Mouse (Mus musculus) forebrain, embryonic 11.5 days (tissue): ENCODE data around the gene Ctu1. TPM values are rescaled to one million over a fixed set of nuclear protein-coding genes. Genes with fewer than 3 reads are reported as not detected.
"Not testable (repeated sequence)": the region's sequence is repeated elsewhere in the genome, so short reads cannot be mapped to it uniquely, and the experiment has no call there.

Source experiments
- ATAC-seq: fragments of 200-750 bp; cut with Nextera tagmentation; replicated peaks from 2 replicates; pipeline ENCODE4 v1.8.0; 2017; ENCODE audit warnings: moderate TSS enrichment; ENCODE audit not compliant: low FRiP score
- DNase-seq: peaks from one replicate; pipeline ENCODE4 v3.0.0-alpha.2; 2017; ENCODE audit warnings: low spot score
- H3K27ac ChIP-seq: fragments of 300-500 bp; sonication (generic); 2 replicates; pipeline ENCODE4 v1.5.1; 2014; ENCODE audit warnings: low read depth, low read length
- H3K27me3 ChIP-seq: fragments of 300-500 bp; sonication (generic); 2 replicates; pipeline ENCODE4 v1.6.1; 2014; ENCODE audit warnings: mild to moderate bottlenecking, low read length, mixed read lengths; ENCODE audit not compliant: control insufficient read depth, insufficient read depth
- H3K36me3 ChIP-seq: fragments of 300-500 bp; sonication (generic); 2 replicates; pipeline ENCODE4 v1.6.1; 2014; ENCODE audit warnings: mild to moderate bottlenecking, low read length, moderate library complexity, mixed read lengths; ENCODE audit not compliant: control insufficient read depth, insufficient read depth
- H3K4me1 ChIP-seq: fragments of 300-500 bp; sonication (generic); replicated peaks from 2 replicates; pipeline ENCODE4 v1.6.1; 2014; ENCODE audit warnings: low read length, mixed read lengths; ENCODE audit not compliant: control insufficient read depth, insufficient read depth
- H3K4me2 ChIP-seq: fragments of 300-500 bp; sonication (generic); 2 replicates; pipeline ENCODE4 v1.6.1; 2014; ENCODE audit warnings: low read depth, mild to moderate bottlenecking, low read length, moderate library complexity, mixed read lengths; ENCODE audit not compliant: severe bottlenecking
- H3K4me3 ChIP-seq: fragments of 300-500 bp; sonication (generic); 2 replicates; pipeline ENCODE4 v1.5.1; 2014; ENCODE audit warnings: low read depth, low read length
- H3K9ac ChIP-seq: fragments of 300-500 bp; sonication (generic); 2 replicates; pipeline ENCODE4 v1.6.1; 2014; ENCODE audit warnings: low read length
- H3K9me3 ChIP-seq: fragments of 300-500 bp; sonication (generic); 2 replicates; pipeline ENCODE4 v1.6.1; 2016; ENCODE audit warnings: low read length, mixed read lengths; ENCODE audit not compliant: control insufficient read depth
- WGBS: fragments of 180-500 bp; shearing (Covaris S2); extraction: QIAGEN DNeasy Blood & Tissue Kit; methylation state at CpG from one replicate; pipeline ENCODE4 v1.1.7; 2014; 5-methylcytosine and 5-hydroxymethylcytosine counted together
- polyA plus RNA-seq: library from polyadenylated mRNA; unstranded; fragments of >200 nt; fragmentation: Nextera tagmentation; extraction: Ambion mirVana; gene quantifications from 2 replicates; pipeline ENCODE4 v1.2.1, GENCODE M21; 2014

Gene Ctu1
- polyA plus RNA-seq, 1 experiment from 2014 or later: 13.7 TPM

GRCm38 (mm10) chr7:43637118-43637517 lies 34.7 kb upstream of the Ctu1 start:
- H3K9me3 ChIP-seq: no peaks in the 10 kb centered on the region
- ATAC-seq (no peak), DNase-seq (no peak)
- no peaks in the 10 kb centered on the region for H3K4me1 ChIP-seq
- no peaks in the 10 kb centered on the region for H3K27me3 ChIP-seq
- H3K27ac ChIP-seq: no peak overlapping the region
- H3K9ac ChIP-seq: no peak overlapping the region
- no peak overlapping the region for H3K4me3 ChIP-seq
- no peak overlapping the region for H3K4me2 ChIP-seq
- WGBS: 76% methylated on average over 1 of the region's 1 CpGs
- H3K36me3 ChIP-seq: no peaks in the 10 kb centered on the region

- H3K36me3 ChIP-seq: no peaks in the 10 kb centered on the region
- H3K4me2 ChIP-seq: no peak overlapping the region
- WGBS: 86% methylated on average over 5 of the region's 5 CpGs
- no peaks in the 10 kb centered on the region for H3K27me3 ChIP-seq
- H3K9ac ChIP-seq: no peak overlapping the region
- no peak overlapping the region for H3K27ac ChIP-seq
- no peaks in the 10 kb centered on the region for H3K4me1 ChIP-seq
- no peaks in the 10 kb centered on the region for H3K9me3 ChIP-seq
- ATAC-seq (no peak), DNase-seq (no peak)
- H3K4me3 ChIP-seq: no peak overlapping the region
Measured at GRCm38 (mm10) chr7:43642587-43642986, 29.2 kb upstream of the Ctu1 start.

DNA sequence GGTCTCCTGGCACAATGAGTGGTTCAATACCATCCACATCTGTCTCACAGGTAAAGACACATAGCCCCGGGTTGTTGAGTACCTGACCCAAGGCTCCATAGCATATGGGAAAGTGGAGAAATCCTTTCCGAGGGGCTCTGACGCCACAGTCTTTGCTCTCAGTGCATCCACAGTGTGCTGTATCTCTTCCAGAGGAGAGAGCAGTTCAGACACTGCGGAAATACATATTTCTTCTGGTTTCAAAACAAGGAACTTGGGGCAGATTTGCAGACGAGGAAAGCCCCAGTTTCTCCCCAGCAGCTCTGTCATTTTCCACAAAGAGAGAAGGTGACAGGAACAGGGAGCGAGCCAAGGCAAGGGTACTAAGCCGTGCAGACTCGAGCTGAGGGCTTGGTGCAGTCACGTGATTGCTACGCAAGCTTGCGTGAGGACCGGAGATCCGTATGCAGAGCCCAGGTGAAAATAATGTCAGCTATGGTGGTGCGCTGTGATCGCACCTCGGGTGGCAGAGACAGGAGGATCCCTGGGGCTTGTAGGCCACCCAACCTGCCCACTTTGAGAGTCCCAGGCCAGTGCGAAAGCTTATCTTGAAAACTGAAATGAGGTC lies 28.7 kb upstream of the Ctu1 start:
- no peak overlapping the region for H3K4me3 ChIP-seq
- no peaks in the 10 kb centered on the region for H3K36me3 ChIP-seq
- H3K27ac ChIP-seq: no peak overlapping the region
- H3K4me1 ChIP-seq: no peaks in the 10 kb centered on the region
- ATAC-seq (no peak), DNase-seq (no peak)
- H3K9ac ChIP-seq: no peak overlapping the region
- no peaks in the 10 kb centered on the region for H3K9me3 ChIP-seq
- H3K27me3 ChIP-seq: no peaks in the 10 kb centered on the region
- no peak overlapping the region for H3K4me2 ChIP-seq
- WGBS: 86% methylated on average over 17 of the region's 17 CpGs

DNA sequence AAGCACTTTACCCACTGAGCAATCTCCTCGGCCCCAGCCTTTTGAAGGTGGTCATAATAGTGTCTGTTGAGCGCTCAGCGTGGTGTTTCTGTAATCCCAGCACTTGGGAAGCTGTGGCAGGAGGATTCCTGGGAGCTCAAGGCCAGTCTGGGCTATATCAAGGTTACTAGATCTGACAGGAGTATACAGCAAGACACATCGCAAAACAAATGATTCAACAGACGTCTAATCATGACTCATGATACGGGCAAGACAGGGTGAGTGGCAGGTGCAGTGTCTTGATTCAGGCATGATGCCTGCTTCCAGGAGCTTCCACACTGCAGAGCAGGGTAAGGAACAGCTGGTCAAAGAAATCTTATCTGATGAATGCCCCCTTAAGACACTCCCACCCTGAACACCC lies 19.1 kb upstream of the Ctu1 start:
- no peak overlapping the region for H3K27ac ChIP-seq
- DNase-seq: no peak
- no peaks in the 10 kb centered on the region for H3K27me3 ChIP-seq
- H3K36me3 ChIP-seq: no peaks in the 10 kb centered on the region
- WGBS: 86% methylated on average over 6 of the region's 6 CpGs
- ATAC-seq: no peak
- no peaks in the 10 kb centered on the region for H3K9me3 ChIP-seq
- H3K9ac ChIP-seq: no peak overlapping the region
- H3K4me3 ChIP-seq: no peak overlapping the region
- no peaks in the 10 kb centered on the region for H3K4me1 ChIP-seq
- H3K4me2 ChIP-seq: no peak overlapping the region

DNA sequence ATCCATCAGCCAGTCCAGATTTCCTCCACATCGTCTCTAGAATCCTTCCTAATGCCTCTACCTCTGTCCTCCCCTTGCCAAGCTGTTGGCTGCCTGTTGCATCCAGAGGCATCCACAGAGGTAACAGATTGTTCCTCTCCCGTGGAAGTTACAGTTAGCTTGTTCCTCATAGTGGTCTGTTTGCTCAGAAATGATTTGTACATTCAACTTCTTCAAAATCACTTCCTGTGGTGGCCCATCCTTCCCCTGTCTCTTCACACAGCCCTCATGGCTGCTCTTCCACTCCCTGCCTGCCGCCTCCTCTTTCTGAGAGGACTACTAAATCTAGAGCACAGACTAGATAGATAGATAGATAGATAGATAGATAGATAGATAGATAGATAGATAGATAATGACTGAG lies 17.3 kb upstream of the Ctu1 start:
- WGBS: 82% methylated on average over 3 of the region's 3 CpGs
- no peak for ATAC-seq
- Histone ChIP-seq H3K9me3 (no peaks in the 10 kb centered on the region), H3K36me3 (no peaks in the 10 kb centered on the region), H3K27ac (no peak overlapping the region), H3K27me3 (no peaks in the 10 kb centered on the region), H3K4me2 (no peak overlapping the region), H3K4me3 (no peak overlapping the region), H3K9ac (no peak overlapping the region), H3K4me1 (no peaks in the 10 kb centered on the region)
- no peak for DNase-seq

DNA sequence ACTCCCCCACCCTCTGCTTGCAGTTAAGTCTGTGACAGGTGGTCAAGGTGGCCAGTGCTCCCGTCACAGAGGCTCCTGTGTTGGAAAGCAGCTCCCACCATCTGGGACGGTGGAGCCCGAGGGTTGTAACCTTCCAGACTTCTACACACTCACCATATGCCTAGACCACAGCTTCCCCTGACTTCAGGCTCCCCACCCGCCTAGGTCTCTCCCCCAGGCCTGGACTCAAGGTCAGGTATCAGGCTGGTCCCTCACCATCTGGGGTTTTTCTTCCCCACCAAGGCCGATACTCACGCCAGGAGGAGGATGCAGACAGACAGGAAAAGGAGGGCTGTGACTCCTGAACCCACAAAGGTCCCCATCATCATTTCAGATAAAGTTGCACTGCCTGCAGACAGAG lies 15.6 kb upstream of the Ctu1 start:
- WGBS: 74% methylated on average over 6 of the region's 6 CpGs
- Histone ChIP-seq H3K27me3 (no peaks in the 10 kb centered on the region), H3K27ac (no peak overlapping the region), H3K4me2 (no peak overlapping the region), H3K4me3 (no peak overlapping the region), H3K4me1 (no peaks in the 10 kb centered on the region), H3K9me3 (no peaks in the 10 kb centered on the region), H3K36me3 (no peaks in the 10 kb centered on the region), H3K9ac (no peak overlapping the region)
- ATAC-seq (no peak), DNase-seq (no peak)

- H3K4me2 ChIP-seq: no peak within 1 kb of the TSS
- H3K27ac ChIP-seq: no peak within 1 kb of the TSS
- H3K9ac ChIP-seq: no peak within 1 kb of the TSS
- DNase-seq: no peak
- H3K4me1 ChIP-seq: no peaks in the 10 kb centered on the region
- no peaks in the 10 kb centered on the region for H3K27me3 ChIP-seq
- H3K9me3 ChIP-seq: no peaks in the 10 kb centered on the region
- H3K36me3 ChIP-seq: no peaks in the 10 kb centered on the region
- WGBS: 61% methylated on average over 1 of the region's 1 CpGs
- ATAC-seq: no peak
- H3K4me3 ChIP-seq: no peak within 1 kb of the TSS
Measured at GRCm38 (mm10) chr7:43660002-43660401, 11.8 kb upstream of the Ctu1 start, which contains the start of gene Siglece. TSS of gene Siglece (minus strand) at chr7:43660161.

GRCm38 (mm10) chr7:43662804-43663203 lies 9.0 kb upstream of the Ctu1 start:
- Histone ChIP-seq H3K27me3 (no peaks in the 10 kb centered on the region), H3K9me3 (no peaks in the 10 kb centered on the region), H3K36me3 (no peaks in the 10 kb centered on the region), H3K27ac (no peak overlapping the region), H3K4me1 (no peaks in the 10 kb centered on the region), H3K4me2 (no peak overlapping the region), H3K9ac (no peak overlapping the region), H3K4me3 (no peak overlapping the region)
- whole genome bisulfite sequencing: 95% methylated on average over 1 of the region's 1 CpGs
- DNase-seq (no peak), ATAC-seq (no peak)

DNA sequence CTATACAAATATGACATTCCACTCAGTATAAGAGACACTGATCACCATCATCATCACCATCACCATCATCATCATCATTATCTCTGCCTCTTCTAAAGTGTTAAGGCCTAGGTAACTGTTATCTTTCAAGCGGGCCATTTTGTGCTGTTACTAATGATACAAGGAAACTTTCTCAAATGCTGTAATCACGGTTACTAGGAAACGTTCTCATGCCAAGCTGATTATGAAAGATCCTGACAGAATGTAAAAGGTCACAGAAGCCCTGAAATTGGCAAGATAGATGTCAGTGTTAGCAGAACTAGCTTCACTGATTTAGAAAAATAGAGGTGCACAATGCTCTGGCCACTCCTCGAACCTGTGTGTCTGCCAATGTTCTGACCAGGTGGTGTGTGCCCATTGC lies 4.6 kb upstream of the Ctu1 start:
- not testable (repeated sequence) for H3K27me3 ChIP-seq, H3K9me3 ChIP-seq, H3K4me2 ChIP-seq, H3K36me3 ChIP-seq, DNase-seq, H3K4me3 ChIP-seq, H3K27ac ChIP-seq, H3K9ac ChIP-seq, ATAC-seq, H3K4me1 ChIP-seq
- 95% methylated on average over 4 of the region's 4 CpGs for WGBS
